Mouse (Mus musculus) brown adipose tissue, adult 24 weeks (tissue): Measurements from ENCODE around the gene Cenpb. TPM values are rescaled to one million over a fixed set of nuclear protein-coding genes. Genes with fewer than 3 reads are reported as not detected.
A peak's percentile ranks its signal among the peaks of the same experiment; 100 is the strongest.

Experiments
- H3K27ac ChIP-seq: fragments of 200-500 bp; replicated peaks from 2 replicates; pipeline ENCODE4 v1.5.1; 2012; ENCODE audit warnings: low read depth, mild to moderate bottlenecking, low read length
- H3K4me1 ChIP-seq: fragments of 200-500 bp; 2 replicates; pipeline ENCODE4 v1.6.1; 2012; ENCODE audit warnings: low read length, mixed read lengths; ENCODE audit not compliant: control insufficient read depth, insufficient read depth, insufficient read length
- H3K4me3 ChIP-seq: fragments of 200-500 bp; 2 replicates; pipeline ENCODE4 v1.5.1; 2012; ENCODE audit warnings: low read depth, mild to moderate bottlenecking, low read length, moderate library complexity; ENCODE audit not compliant: insufficient read depth
- polyA plus RNA-seq: library from polyadenylated mRNA; stranded (reverse); fragments of >200 nt; gene quantifications from 2 replicates; pipeline ENCODE4 v1.2.4, GENCODE M21; 2012; ENCODE audit not compliant: missing spikeins, insufficient read depth, insufficient read length

Gene Cenpb
- polyA plus RNA-seq, 1 experiment: 78.2 TPM

DNA sequence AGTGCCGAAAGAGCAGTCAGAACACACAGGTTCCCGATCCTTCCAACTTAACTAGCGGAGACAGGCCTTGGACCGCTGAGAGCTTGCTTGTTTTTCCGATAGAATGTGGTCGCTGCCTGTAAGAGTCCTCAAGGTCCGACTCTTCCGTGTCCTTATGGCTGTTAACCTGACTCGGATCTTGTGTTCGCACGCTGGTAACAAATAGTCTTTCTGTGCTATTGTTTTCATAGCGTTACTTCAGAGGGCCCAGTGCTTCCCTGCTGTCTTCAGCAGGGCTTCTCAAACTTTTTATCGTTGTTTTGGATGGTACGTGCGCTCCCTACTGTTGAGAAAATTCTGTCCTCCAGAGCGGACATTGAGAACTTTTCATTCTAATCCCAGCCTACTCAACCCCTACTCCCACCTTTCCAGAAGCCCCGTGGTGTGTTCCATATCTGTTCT is 19.2 kb downstream of the Cenpb start:
- peak overlapping the region; percentile 69 for H3K4me3 ChIP-seq
- H3K27ac ChIP-seq: peak overlapping the region; percentile 85
- H3K4me1 ChIP-seq: peaks cover 21% of the 10 kb centered on the region

DNA sequence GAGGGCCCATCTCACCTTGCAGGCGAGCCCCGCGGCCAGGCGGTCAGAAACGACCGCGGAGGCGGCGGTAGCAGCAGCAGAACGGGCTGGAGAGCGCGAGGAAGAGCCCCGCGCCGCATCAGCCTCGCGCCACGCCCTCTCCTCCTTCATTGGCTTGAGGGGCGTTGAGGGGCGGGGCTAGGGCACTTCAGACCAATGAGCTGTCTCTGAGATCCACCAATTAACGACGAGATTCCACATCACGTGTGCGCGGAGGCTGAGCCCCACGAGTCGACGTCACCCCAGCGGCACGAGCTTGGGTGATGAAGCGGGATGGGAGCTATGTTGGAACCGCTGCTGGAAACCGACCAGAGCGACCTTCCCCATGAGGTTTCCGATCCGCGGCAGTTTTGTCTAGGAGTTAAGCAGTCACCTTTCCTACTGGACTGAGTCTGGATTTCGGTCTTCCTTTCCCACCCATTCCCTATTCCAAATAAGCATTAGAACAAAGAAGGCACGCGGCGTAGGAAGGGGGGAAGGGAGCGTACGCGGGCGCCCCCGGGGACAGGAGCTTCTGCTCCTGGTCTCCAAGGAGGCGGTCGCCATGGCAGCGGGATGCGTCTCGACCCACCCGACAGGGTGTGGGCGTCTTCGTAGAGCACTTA is 19.8 kb downstream of the Cenpb start, which contains the start of gene 1700037H04Rik:
Gene 1700037H04Rik, minus strand, starts transcription at position 144 of the 644 bp plus-strand sequence.
- H3K27ac ChIP-seq: peak within 1 kb of the TSS; percentile 85
- H3K4me3 ChIP-seq: peak within 1 kb of the TSS; percentile 75
- peaks cover 21% of the 10 kb centered on the region for H3K4me1 ChIP-seq

GRCm38 (mm10) chr2:131159491-131159910 is 20.4 kb downstream of the Cenpb start:
- peak overlapping the region; percentile 54 for H3K27ac ChIP-seq
- H3K4me1 ChIP-seq: peaks cover 23% of the 10 kb centered on the region
- peak overlapping the region; percentile 75 for H3K4me3 ChIP-seq

GRCm38 (mm10) chr2:131156987-131157386 is 22.9 kb downstream of the Cenpb start:
- Histone ChIP-seq H3K4me3 (no peak overlapping the region), H3K27ac (peak overlapping the region; percentile 69), H3K4me1 (peaks cover 27% of the 10 kb centered on the region)

- H3K27ac ChIP-seq: no peak overlapping the region
- no peak overlapping the region for H3K4me3 ChIP-seq
- H3K4me1 ChIP-seq: peaks cover 40% of the 10 kb centered on the region
Observed at GRCm38 (mm10) chr2:131154036-131154435, 25.8 kb downstream of the Cenpb start.

GRCm38 (mm10) chr2:131152166-131152730 is 27.6 kb downstream of the Cenpb start:
- H3K27ac ChIP-seq: peak overlapping the region; percentile 40; the same call in 1 of the 2 replicates
- no peak overlapping the region for H3K4me3 ChIP-seq
- peaks cover 41% of the 10 kb centered on the region for H3K4me1 ChIP-seq

GRCm38 (mm10) chr2:131149254-131149578 is 30.7 kb downstream of the Cenpb start:
- H3K4me1 ChIP-seq: peaks cover 33% of the 10 kb centered on the region
- peak overlapping the region; percentile 95 for H3K27ac ChIP-seq
- no peak overlapping the region for H3K4me3 ChIP-seq

DNA sequence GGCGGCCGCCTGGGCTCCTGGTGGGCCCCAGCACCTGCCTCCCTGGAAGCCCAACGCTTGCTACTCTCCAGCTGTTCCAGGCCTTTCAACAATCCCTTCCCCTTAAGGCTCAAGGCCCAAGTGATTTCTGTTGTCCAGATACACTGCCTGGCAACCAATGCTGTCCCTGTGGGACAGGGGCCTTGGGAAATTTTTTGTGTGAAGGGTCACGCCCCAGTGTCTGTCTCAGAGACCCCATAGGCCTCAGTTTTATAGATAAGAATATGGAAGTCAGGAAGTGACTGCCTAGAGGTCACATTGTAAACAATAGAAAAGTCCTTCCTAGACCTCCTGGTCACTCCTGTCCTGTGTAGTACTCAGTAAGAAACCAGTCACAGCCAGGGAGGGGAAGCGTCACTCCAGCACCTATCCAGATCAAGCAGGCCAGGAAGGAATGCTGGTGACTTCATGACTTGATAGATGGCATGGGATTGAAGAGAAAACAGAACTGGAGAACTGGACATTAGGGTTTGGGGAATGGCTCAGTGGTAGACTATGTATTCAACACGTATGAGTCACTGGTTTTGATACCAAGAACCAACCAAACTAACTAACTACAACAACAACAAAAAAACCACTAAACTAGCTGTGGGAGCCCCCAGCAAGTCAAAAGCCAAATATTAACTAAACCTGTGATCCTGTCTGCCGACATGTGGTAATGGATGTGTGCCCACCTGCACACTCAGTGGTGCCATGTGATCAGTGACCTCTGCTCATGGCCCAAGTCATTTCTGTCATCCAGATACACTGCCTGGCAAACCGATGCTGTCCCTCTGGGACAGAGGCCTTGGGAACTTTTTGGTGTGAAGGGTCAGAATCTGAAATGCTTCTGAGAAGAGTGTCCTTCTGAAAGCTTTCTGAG is 31.3 kb downstream of the Cenpb start:
- peak overlapping the region; percentile 99 for H3K27ac ChIP-seq
- peaks cover 33% of the 10 kb centered on the region for H3K4me1 ChIP-seq
- peak overlapping the region; percentile 15 for H3K4me3 ChIP-seq

GRCm38 (mm10) chr2:131147043-131147365 is 32.9 kb downstream of the Cenpb start:
- H3K4me3 ChIP-seq: peak overlapping the region; percentile 4; the same call in 1 of the 2 replicates
- peak overlapping the region; percentile 99 for H3K27ac ChIP-seq
- peaks cover 36% of the 10 kb centered on the region for H3K4me1 ChIP-seq

GRCm38 (mm10) chr2:131146193-131147042 is 33.4 kb downstream of the Cenpb start:
- no peak overlapping the region for H3K4me3 ChIP-seq
- peak overlapping the region; percentile 99; the same call in 1 of the 2 replicates for H3K27ac ChIP-seq
- peaks cover 40% of the 10 kb centered on the region for H3K4me1 ChIP-seq

- no peak overlapping the region for H3K27ac ChIP-seq
- no peak overlapping the region for H3K4me3 ChIP-seq
- H3K4me1 ChIP-seq: peaks cover 44% of the 10 kb centered on the region
Observed at GRCm38 (mm10) chr2:131145536-131145935, 34.3 kb downstream of the Cenpb start.

DNA sequence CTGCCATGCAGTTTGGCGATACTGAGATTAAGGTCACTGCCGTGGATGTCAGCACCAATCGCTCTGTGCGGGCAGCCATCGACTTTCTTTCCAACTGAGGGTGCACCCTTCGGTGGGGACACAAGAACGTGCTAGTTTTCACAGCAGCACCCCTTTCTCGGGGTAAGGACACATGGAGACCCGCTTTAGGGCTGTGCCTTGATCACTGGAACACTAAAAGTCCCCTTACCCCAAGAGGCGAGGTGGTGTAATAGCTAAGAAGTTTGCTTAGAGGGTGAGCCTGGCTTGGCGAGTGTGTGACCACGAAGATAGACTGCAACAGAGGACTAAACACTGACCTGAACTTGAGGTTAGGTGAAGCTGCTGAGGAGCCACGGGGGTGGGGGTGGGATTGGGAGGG is 34.7 kb downstream of the Cenpb start:
- Histone ChIP-seq H3K4me3 (no peak overlapping the region), H3K27ac (no peak overlapping the region), H3K4me1 (peaks cover 42% of the 10 kb centered on the region)

DNA sequence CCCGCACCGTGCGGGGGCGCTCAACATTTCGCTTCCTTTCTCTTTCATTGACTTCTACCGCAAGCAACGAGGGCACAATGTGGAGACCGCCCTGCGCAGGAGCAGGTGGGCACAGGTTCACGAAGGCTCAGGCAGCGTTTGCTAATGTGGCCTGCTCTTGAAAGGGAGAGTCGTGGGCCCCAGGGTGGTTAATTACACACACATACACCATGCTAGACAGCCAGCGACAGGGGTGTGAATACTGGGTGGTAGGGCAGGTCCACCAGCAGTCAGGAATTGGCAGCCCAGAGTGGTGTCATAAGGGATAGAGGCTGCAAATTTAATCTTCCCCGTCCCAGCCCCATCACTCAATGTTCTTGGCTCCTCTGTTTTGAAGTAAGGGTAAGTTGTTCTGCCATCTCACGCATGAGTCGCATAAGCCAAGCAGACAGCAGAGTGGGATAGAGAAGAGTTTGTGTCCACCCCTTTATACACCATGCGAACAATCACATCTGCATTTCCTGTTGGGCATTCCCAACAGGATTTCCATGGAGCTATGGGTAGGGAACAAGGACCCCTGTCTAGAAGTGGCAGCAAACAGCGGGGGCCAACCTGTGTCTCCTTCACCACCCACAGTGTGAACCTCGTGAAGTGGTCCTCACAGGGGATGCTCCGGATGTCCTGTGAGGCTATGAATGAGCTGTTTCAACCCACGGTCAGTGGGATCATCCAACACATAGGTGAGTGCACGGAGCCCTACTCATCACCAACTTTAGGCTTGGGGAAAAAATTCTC is 36.7 kb downstream of the Cenpb start:
- Histone ChIP-seq H3K4me3 (no peak overlapping the region), H3K27ac (peak overlapping the region; percentile 6; the same call in 1 of the 2 replicates), H3K4me1 (peaks cover 44% of the 10 kb centered on the region)

- no peak overlapping the region for H3K4me3 ChIP-seq
Observed at GRCm38 (mm10) chr2:131142592-131142991, 37.3 kb downstream of the Cenpb start.

More at GRCm38 (mm10) chr2:131142592-131142991, 37.3 kb downstream of the Cenpb start:
- peaks cover 40% of the 10 kb centered on the region for H3K4me1 ChIP-seq
- H3K27ac ChIP-seq: peak overlapping the region; percentile 98
